ENCODE assay signal across 8 mouse cellular contexts in genomic region chr1:20311485-20311884, GRCm38 (mm10).
A peak's percentile ranks its signal among the peaks of the same experiment; 100 is the strongest.
DNase-seq lines count a peak whose midpoint lies in the region; ATAC-seq and TF ChIP-seq lines count a peak whose summit lies in the region.

No protein-coding gene starts in this region.

- no peak overlapping the region for H3K4me3 ChIP-seq in C2C12 (ENCODE audit: insufficient read depth, poor library complexity, severe bottlenecking)
- H3K4me3 ChIP-seq in layer of hippocampus, adult 2 months, result no peak overlapping the region
- no peak overlapping the region for H3K4me3 ChIP-seq in stomach, postnatal 0 days (ENCODE audit: low read depth, low read length)

- no peak overlapping the region for H3K9ac ChIP-seq in stomach, postnatal 0 days (ENCODE audit: low read length)

- DNase-seq in adrenal gland, adult 18-20 months (ENCODE audit: low spot score in 2 of 2), result peak; percentile 19 to 28
- no peak for DNase-seq in adrenal gland, adult 8-10 months
- peak; percentile 20 for DNase-seq in cerebellum, adult 9-11 months
- peak; percentile 45 to 83 for DNase-seq in frontal cortex, postnatal 36 days (ENCODE audit: low spot score in 2 of 2)
- peak; percentile 45 to 69 for DNase-seq in layer of hippocampus, adult 2 months (ENCODE audit: low spot score in 2 of 2)
- peak; percentile 54 for DNase-seq in lung, postnatal 14 days
- DNase-seq in stomach, postnatal 0 days (ENCODE audit: low spot score), result peak; percentile 44

- no peaks in the 10 kb centered on the region for H3K36me3 ChIP-seq in C2C12 (ENCODE audit: control insufficient read depth, insufficient read depth)
- H3K36me3 ChIP-seq in stomach, postnatal 0 days (ENCODE audit: control insufficient read depth, insufficient read depth, low read length), result no peaks in the 10 kb centered on the region

- H3K4me1 ChIP-seq in stomach, postnatal 0 days (replicated peaks; ENCODE audit: control insufficient read depth, insufficient read depth), result no peaks in the 10 kb centered on the region

- ATAC-seq in stomach, postnatal 0 days (ENCODE audit: low FRiP score, low TSS enrichment), result no peak

- no peak overlapping the region for H3K27ac ChIP-seq in layer of hippocampus, adult 2 months
- no peak overlapping the region for H3K27ac ChIP-seq in stomach, postnatal 0 days (replicated peaks)

- TF ChIP-seq CTCF in C2C12 (IDR thresholded peaks at IDR 0.05; ENCODE audit: control insufficient read depth, insufficient read depth, insufficient read length), result peak; percentile 24
- TF ChIP-seq CTCF in layer of hippocampus, adult 2 months (conservative IDR thresholded peaks at IDR 0.05), result peak; percentile 88
- peak; percentile 80 for TF ChIP-seq CTCF in stomach, postnatal 0 days (IDR thresholded peaks at IDR 0.05; ENCODE audit: low read depth)

- WGBS in stomach, postnatal 0 days, result 3% methylated on average over 2 of the region's 2 CpGs

- H3K79me2 ChIP-seq in C2C12 (ENCODE audit: control insufficient read depth, insufficient read depth), result no peaks in the 10 kb centered on the region

- no peaks in the 10 kb centered on the region for H3K79me3 ChIP-seq in C2C12 (ENCODE audit: low read depth)

- no peaks in the 10 kb centered on the region for H3K27me3 ChIP-seq in C2C12 (ENCODE audit: control insufficient read depth, insufficient read depth, insufficient read length)
- H3K27me3 ChIP-seq in stomach, postnatal 0 days (ENCODE audit: control insufficient read depth, insufficient read depth, low read length), result no peaks in the 10 kb centered on the region

- no peaks in the 10 kb centered on the region for H3K9me3 ChIP-seq in stomach, postnatal 0 days (ENCODE audit: control insufficient read depth, low read length)

- H3ac ChIP-seq in C2C12 (ENCODE audit: control insufficient read depth, insufficient read length, low read depth), result no peak overlapping the region

- no peak overlapping the region for H3K4me2 ChIP-seq in stomach, postnatal 0 days (replicated peaks; ENCODE audit: low read depth)

- no peak for TF ChIP-seq EP300 in stomach, postnatal 0 days (optimal IDR thresholded peaks at IDR 0.05)

TF ChIP-seq in C2C12, 6 proteins besides CTCF, POLR2A, EP300 and RAD21:
- TF ChIP-seq MYOD1 (IDR thresholded peaks at IDR 0.05; ENCODE audit: control insufficient read depth, insufficient read length, low read depth) (no peak), MYOG (IDR thresholded peaks at IDR 0.05; ENCODE audit: control insufficient read depth, extremely low read depth, insufficient read length) (no peak), FOSL1 (IDR thresholded peaks at IDR 0.05; ENCODE audit: insufficient read depth, low read length, poor library complexity, severe bottlenecking) (no peak)

Comparison
In these comparisons a context has a peak if more than half of its experiments do, and no peak if none do; other contexts are left out.
1. CTCF ChIP-seq: peak in every context shown above with its lines; median percentile 88 in layer of hippocampus, adult 2 months; 80 in stomach, postnatal 0 days; 24 in C2C12.